8 mouse cellular contexts compared by ENCODE assay signal in the genomic region with DNA sequence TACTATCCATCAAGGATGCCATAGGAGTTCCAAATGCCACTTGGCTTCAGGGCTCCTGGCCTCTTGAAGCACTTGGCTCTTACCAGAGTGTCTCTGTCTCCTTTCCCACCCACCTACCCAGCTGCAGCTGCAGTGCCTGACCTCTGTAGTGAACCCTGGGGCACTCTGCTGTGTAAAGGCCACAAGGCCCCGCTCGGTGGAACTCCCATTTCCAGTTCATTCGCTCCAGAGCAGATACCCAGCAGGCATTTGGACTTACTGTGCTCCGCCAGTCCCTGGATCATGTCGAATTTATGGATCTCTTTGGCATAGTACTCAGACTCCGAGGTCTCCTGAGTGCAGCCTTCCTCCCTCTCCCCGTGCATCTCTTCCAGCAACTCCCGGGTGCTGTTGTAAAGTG. TPM values are rescaled to one million over a fixed set of nuclear protein-coding genes. Genes with fewer than 3 reads are reported as not detected.
A peak's percentile ranks its signal among the peaks of the same experiment; 100 is the strongest.
DNase-seq lines count a peak whose midpoint lies in the region; ATAC-seq lines count a peak whose summit lies in the region.

No protein-coding gene starts in this region.

- H3K4me1 ChIP-seq in forebrain, embryonic 13.5 days: peaks cover 26% of the 10 kb centered on the region
- H3K4me1 ChIP-seq in limb, embryonic 13.5 days: peaks cover 58% of the 10 kb centered on the region
- H3K4me1 ChIP-seq in stomach, embryonic 14.5 days (ENCODE audit: control insufficient read depth, insufficient read depth, low read length): peaks cover 10% of the 10 kb centered on the region

- peak overlapping the region; percentile 65 for H3K9ac ChIP-seq in forebrain, embryonic 13.5 days
- peak overlapping the region; percentile 78 for H3K9ac ChIP-seq in limb, embryonic 13.5 days
- peak overlapping the region; percentile 37; the same call in 1 of the 2 replicates for H3K9ac ChIP-seq in stomach, embryonic 14.5 days (replicated peaks; ENCODE audit: low read depth, low read length)

- peak overlapping the region; percentile 78 for H3K4me2 ChIP-seq in forebrain, embryonic 13.5 days
- peak overlapping the region; percentile 97 for H3K4me2 ChIP-seq in limb, embryonic 13.5 days (replicated peaks)
- H3K4me2 ChIP-seq in stomach, embryonic 14.5 days (replicated peaks; ENCODE audit: low read depth, low read length): peak overlapping the region; percentile 48

- peak; percentile 16 for DNase-seq in gastrocnemius, postnatal 10 days
- DNase-seq in gastrocnemius, postnatal 25 days: no peak
- DNase-seq in NIH3T3 (ENCODE audit: low read depth): peak; percentile 35
- DNase-seq in spleen, postnatal 36 days (ENCODE audit: low spot score in 2 of 2): no peak
- no peak for DNase-seq in urinary bladder, postnatal 25 days (ENCODE audit: low spot score)

- 31% methylated on average over 8 of the region's 8 CpGs for WGBS in forebrain, embryonic 13.5 days
- whole genome bisulfite sequencing in limb, embryonic 13.5 days: 6% methylated on average over 8 of the region's 8 CpGs
- 23% methylated on average over 8 of the region's 8 CpGs for WGBS in stomach, embryonic 14.5 days

- peaks cover 24% of the 10 kb centered on the region for H3K27me3 ChIP-seq in forebrain, embryonic 13.5 days
- H3K27me3 ChIP-seq in limb, embryonic 13.5 days: no peaks in the 10 kb centered on the region
- H3K27me3 ChIP-seq in stomach, embryonic 14.5 days (ENCODE audit: control insufficient read depth, insufficient read depth, low read length): no peaks in the 10 kb centered on the region

- no peaks in the 10 kb centered on the region for H3K36me3 ChIP-seq in forebrain, embryonic 13.5 days (ENCODE audit: poor library complexity, severe bottlenecking)
- peaks cover 19% of the 10 kb centered on the region for H3K36me3 ChIP-seq in limb, embryonic 13.5 days
- no peaks in the 10 kb centered on the region for H3K36me3 ChIP-seq in stomach, embryonic 14.5 days (ENCODE audit: control insufficient read depth, insufficient read depth, low read length)

- H3K4me3 ChIP-seq in forebrain, embryonic 13.5 days: peak overlapping the region; percentile 49
- H3K4me3 ChIP-seq in limb, embryonic 13.5 days: peak overlapping the region; percentile 58
- peak overlapping the region; percentile 37 for H3K4me3 ChIP-seq in stomach, embryonic 14.5 days (ENCODE audit: low read depth, low read length)

- ATAC-seq in forebrain, embryonic 13.5 days: no peak
- ATAC-seq in limb, embryonic 13.5 days (ENCODE audit: low FRiP score, low read depth): no peak
- no peak for ATAC-seq in stomach, embryonic 14.5 days (ENCODE audit: insufficient number of reproducible peaks, insufficient read depth, low FRiP score, low read depth)

- H3K9me3 ChIP-seq in forebrain, embryonic 13.5 days (replicated peaks): no peaks in the 10 kb centered on the region
- no peaks in the 10 kb centered on the region for H3K9me3 ChIP-seq in limb, embryonic 13.5 days
- no peaks in the 10 kb centered on the region for H3K9me3 ChIP-seq in stomach, embryonic 14.5 days (ENCODE audit: control insufficient read depth, low read depth, low read length)

- H3K27ac ChIP-seq in forebrain, embryonic 13.5 days: 0 out of 2 replicates have a peak overlapping the region, but pooled peaks have one; percentile 25
- peak overlapping the region; percentile 99 for H3K27ac ChIP-seq in limb, embryonic 13.5 days
- H3K27ac ChIP-seq in stomach, embryonic 14.5 days (ENCODE audit: low read length): peak overlapping the region; percentile 89; the same call in 1 of the 2 replicates

RNA-seq across cellular contexts. Expression of a gene that starts 1.5 kb away (rescaled TPM):
- total RNA-seq in gastrocnemius, postnatal 10 days (2021): 10 to 100 TPM; 41.4 to 46.1 TPM
- 10 to 100 TPM; 31.4 to 32.5 TPM for total RNA-seq in gastrocnemius, postnatal 25 days (2021)
- polyA plus RNA-seq in forebrain, embryonic 13.5 days (2015; fragmentation: Nextera tagmentation; extraction: Ambion mirVana): 5.7 and 5.9 TPM in 2 replicates
- polyA plus RNA-seq in limb, embryonic 13.5 days (2015; fragmentation: Nextera tagmentation; extraction: Ambion mirVana): 67.8 and 73.3 TPM in 2 replicates
- 27.5 and 29.6 TPM in 2 replicates for polyA plus RNA-seq in stomach, embryonic 14.5 days (2014; fragmentation: Nextera tagmentation; extraction: Ambion mirVana)

RNA-seq across cellular contexts. Expression of a gene that starts 5.0 kb away (rescaled TPM):
- 10 to 100 TPM; 12.2 to 19.2 TPM for total RNA-seq in gastrocnemius, postnatal 10 days (2021)
- total RNA-seq in gastrocnemius, postnatal 25 days (2021): 1 to 10 TPM; 7.8 to 9.5 TPM
- 91.3 and 104 TPM in 2 replicates for polyA plus RNA-seq in forebrain, embryonic 13.5 days (2015; fragmentation: Nextera tagmentation; extraction: Ambion mirVana)
- polyA plus RNA-seq in limb, embryonic 13.5 days (2015; fragmentation: Nextera tagmentation; extraction: Ambion mirVana): 81.3 and 86.7 TPM in 2 replicates
- 73.5 and 74.5 TPM in 2 replicates for polyA plus RNA-seq in stomach, embryonic 14.5 days (2014; fragmentation: Nextera tagmentation; extraction: Ambion mirVana)

Comparison
In these comparisons a context has a peak if more than half of its experiments do, and no peak if none do; other contexts are left out.
1. DNase-seq: peak in gastrocnemius, postnatal 10 days (single experiment) and NIH3T3 (single experiment); none in gastrocnemius, postnatal 25 days (single experiment), spleen, postnatal 36 days (0 of 2) and urinary bladder, postnatal 25 days (single experiment).
2. H3K27ac ChIP-seq: peak in every context shown above with its lines; median percentile 99 in limb, embryonic 13.5 days; 89 in stomach, embryonic 14.5 days; 25 in forebrain, embryonic 13.5 days.
3. Peak in every context shown above with its lines, with median percentiles within 50 percentile points of each other: H3K4me2 ChIP-seq, H3K4me3 ChIP-seq and H3K9ac ChIP-seq.